Mouse (Mus musculus) thymus, postnatal 25 days (tissue): ENCODE data around the gene Slc20a1.

Experiments used
- DNase-seq: peaks from one replicate; pipeline ENCODE4 v3.0.0; 2022

Gene Slc20a1

GRCm38 (mm10) chr2:129227709-129228108 lies 29.1 kb downstream of the Slc20a1 start:
- DNase-seq, result no peak

GRCm38 (mm10) chr2:129228571-129228970 lies 30.0 kb downstream of the Slc20a1 start:
- no peak for DNase-seq

GRCm38 (mm10) chr2:129229316-129229715 lies 30.8 kb downstream of the Slc20a1 start:
- DNase-seq, result no peak

- DNase-seq, result no peak
These were observed 33.5 kb downstream of the Slc20a1 start for GRCm38 (mm10) chr2:129232023-129232422.

- DNase-seq, result no peak
These were observed 33.9 kb downstream of the Slc20a1 start for GRCm38 (mm10) chr2:129232484-129232883.

GRCm38 (mm10) chr2:129233218-129233617 lies 34.7 kb downstream of the Slc20a1 start:
- no peak for DNase-seq

GRCm38 (mm10) chr2:129233803-129234477 lies 35.4 kb downstream of the Slc20a1 start:
- no peak for DNase-seq

- DNase-seq, result no peak
These were observed 36.2 kb downstream of the Slc20a1 start for GRCm38 (mm10) chr2:129234731-129235130.

- DNase-seq, result no peak
These were observed 38.0 kb downstream of the Slc20a1 start for GRCm38 (mm10) chr2:129236526-129236925.

GRCm38 (mm10) chr2:129240726-129241432 lies 42.3 kb downstream of the Slc20a1 start:
- DNase-seq, result no peak

- no peak for DNase-seq
These were observed 43.6 kb downstream of the Slc20a1 start for GRCm38 (mm10) chr2:129241845-129242833.

GRCm38 (mm10) chr2:129243005-129243404 lies 44.4 kb downstream of the Slc20a1 start:
- no peak for DNase-seq

GRCm38 (mm10) chr2:129243786-129244185 lies 45.2 kb downstream of the Slc20a1 start:
- DNase-seq, result peak; percentile 49

GRCm38 (mm10) chr2:129244446-129245120 lies 46.0 kb downstream of the Slc20a1 start:
- DNase-seq, result no peak

GRCm38 (mm10) chr2:129245618-129246017 lies 47.1 kb downstream of the Slc20a1 start:
- no peak for DNase-seq

- DNase-seq, result no peak
These were observed 47.9 kb downstream of the Slc20a1 start for GRCm38 (mm10) chr2:129246436-129246835.

GRCm38 (mm10) chr2:129246924-129247323 lies 48.4 kb downstream of the Slc20a1 start:
- DNase-seq, result no peak

- no peak for DNase-seq
These were observed 49.1 kb downstream of the Slc20a1 start for GRCm38 (mm10) chr2:129247707-129248121.

- DNase-seq, result no peak
These were observed 50.8 kb downstream of the Slc20a1 start for GRCm38 (mm10) chr2:129249321-129249720.

- no peak for DNase-seq
These were observed 54.5 kb downstream of the Slc20a1 start for GRCm38 (mm10) chr2:129252836-129253630.

- no peak for DNase-seq
These were observed 55.0 kb downstream of the Slc20a1 start for GRCm38 (mm10) chr2:129253631-129253970.

GRCm38 (mm10) chr2:129254076-129254475 lies 55.5 kb downstream of the Slc20a1 start:
- no peak for DNase-seq
